Mouse (Mus musculus): ENCODE results near the gene Hoxa13.
A peak's percentile ranks its signal among the peaks of the same experiment; 100 is the strongest.

Gene Hoxa13

DNA sequence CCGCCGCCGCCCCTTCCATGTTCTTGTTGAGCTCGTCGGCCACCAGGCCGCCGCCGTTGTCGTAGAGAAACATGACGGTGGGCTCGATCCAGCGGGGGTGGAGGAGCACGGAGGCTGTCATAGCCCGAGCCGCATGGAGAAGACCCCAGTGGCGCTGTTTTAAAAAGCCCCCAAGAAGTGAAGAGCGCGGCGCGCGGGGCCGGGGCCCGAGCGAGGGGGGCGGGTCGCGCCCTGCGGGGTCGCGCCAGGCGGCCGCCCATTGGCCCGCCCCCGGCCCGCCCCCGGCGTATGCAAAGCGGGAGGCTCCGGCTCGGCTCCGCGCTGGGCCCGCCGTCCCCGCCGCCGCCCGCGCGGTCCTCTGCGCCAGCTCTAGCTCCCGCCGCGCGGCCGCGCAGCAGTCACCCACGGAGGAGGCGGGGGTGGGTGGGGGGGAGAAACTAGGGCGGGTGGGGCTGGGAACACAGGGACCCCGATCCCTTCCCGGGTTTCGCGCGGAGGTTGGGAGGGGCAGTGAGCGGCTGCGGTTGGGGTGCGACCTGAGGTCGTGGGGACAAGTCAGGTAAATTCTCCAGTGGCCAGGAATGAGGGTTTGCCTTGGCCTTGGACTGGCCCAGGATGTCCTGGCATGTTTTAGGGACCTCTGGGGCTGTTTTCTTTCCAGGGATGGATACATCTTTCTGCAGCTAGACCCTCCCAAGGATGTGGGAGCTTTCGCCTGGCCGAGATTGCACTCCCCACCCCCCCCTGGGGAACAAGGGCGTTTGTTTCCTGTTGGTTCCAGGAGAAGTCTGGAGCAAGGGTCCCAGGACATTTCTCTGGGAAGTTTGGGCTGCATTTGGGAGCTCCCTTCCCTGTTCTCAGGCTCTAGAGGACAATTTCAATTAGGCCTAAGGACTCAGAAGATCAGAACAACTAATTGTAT lies at the start of gene Hoxa13:
TSS of gene Hoxa13 (minus strand) at position 227 of the 922 bp plus-strand sequence.
- peak; percentile 58 for DNase-seq (ENCODE audit: low read depth, low spot score)

DNA sequence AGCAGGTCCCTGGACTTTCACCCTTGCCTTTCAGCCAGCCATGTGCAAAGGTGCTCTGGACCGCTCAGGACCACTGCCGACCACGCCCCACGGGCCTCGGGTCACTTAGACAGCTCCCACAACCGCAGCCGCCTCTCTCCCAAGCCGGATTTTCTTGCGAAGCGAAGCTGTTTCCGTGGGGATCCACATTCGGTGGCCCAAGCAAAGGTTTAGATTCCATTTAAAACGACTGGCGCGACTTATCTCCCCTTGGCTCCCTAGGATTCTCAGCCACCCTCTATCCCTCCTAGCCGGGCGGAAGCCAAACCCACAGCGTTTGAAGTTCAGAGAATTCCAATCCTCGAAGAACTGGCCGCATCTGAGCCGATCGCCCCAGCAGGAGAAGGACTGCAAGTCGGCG lies 49.7 kb upstream of the Hoxa13 start:
- peak; percentile 41 for DNase-seq (ENCODE audit: low read depth, low spot score)

DNA sequence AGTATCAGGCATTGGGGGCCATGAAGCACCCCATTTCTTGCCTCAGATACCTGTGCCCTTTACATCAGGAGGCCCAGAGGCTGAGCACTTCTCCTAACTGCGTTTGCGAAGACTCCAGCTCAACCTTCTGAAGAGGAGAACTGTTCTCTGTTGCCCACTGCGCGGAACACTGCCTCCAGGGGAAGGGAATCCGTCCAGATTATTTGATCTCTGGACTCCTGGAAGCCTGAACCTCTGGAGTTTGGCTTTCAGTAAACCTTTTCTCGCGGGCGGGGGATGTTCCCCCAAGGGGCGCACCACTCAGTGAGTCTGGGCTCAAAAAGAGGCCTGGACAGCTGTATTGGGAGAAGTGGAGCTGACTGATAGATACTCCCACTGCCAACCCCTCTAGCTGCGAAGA lies 49.1 kb upstream of the Hoxa13 start:
- DNase-seq (ENCODE audit: low read depth, low spot score) = no peak

DNA sequence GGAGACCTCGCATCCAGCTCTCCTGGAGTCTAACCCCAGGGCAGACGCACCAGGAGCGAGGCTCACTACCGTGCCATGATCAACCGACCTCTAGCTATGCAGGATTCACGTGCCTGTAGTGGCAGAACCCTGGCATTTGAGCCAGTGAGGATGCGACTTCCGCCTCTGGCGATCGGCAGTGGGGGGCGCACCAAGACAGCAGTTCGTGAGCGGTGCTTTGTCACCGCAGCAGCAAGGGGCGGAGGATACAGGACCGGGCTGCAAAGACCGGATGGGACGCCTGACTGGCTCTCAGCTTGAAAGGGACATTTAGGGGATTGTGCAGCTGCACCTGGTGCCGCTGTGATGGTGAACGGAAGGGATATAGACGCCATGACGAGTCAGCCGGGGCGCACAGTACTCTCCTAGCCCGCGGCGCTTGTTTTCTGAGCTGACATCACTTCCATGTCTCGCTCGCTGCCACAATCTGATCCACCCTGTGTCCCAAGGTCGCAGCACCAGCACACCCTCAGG lies 45.3 kb upstream of the Hoxa13 start:
- DNase-seq (ENCODE audit: low read depth, low spot score) = peak; percentile 62

DNA sequence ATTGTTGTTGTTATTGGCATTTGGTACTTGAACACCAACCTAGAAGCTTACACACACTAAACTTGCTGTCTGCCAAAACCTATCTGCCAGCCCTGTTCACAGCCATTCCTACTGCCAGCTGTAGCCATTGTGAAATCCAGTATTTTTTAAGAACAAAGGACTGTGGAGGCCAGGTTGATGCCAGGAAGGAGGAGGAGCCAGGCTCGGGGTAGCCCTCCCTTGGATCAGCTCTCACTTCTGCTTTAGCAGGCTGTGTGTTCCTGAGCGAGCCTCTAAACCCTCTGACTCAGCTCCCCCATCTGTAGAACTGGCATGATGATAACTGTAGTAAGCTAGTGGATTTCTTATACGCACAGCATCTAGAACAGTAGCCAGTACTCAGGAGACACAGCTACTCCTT lies 42.7 kb upstream of the Hoxa13 start:
- DNase-seq (ENCODE audit: low read depth, low spot score) = no peak

DNA sequence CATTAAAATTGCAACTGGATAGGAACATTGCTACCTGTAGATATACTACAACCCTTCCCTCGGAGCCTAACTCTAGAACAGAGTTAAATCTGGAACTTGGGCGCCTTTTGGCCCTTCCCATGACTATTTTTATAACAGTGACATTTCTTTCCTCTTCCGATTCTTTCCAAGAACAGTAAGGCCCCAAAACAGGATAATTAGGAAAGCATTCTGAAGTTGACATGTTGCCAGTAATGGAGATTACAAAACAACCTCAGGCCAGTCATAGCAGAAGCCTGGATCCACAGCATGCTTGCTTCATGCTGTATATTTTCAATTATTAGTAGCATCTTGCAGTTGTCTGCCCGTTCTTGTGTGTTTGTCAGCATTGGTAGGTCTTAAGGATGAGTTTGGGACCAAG lies 40.1 kb upstream of the Hoxa13 start:
- DNase-seq (ENCODE audit: low read depth, low spot score) = no peak

DNA sequence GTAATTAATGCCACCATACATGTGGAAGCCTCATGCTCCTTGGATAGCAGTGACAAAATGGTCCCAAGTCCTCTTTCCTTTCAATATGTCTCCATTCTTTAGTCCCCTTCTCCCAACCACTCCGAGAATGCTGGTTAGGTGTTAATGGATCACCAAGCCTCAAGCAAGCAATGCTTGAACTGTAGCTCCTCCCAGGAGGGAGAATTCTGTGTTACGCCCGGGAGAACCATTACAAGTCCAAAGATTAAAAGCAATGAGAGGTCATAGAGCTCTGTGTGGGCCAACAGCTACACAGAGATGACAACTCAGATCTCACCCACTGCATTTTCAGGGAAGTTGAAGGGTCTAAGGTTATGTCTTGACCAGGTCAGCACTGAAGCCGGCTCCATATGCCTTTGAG lies 37.8 kb upstream of the Hoxa13 start:
- no peak for DNase-seq (ENCODE audit: low read depth, low spot score)

DNA sequence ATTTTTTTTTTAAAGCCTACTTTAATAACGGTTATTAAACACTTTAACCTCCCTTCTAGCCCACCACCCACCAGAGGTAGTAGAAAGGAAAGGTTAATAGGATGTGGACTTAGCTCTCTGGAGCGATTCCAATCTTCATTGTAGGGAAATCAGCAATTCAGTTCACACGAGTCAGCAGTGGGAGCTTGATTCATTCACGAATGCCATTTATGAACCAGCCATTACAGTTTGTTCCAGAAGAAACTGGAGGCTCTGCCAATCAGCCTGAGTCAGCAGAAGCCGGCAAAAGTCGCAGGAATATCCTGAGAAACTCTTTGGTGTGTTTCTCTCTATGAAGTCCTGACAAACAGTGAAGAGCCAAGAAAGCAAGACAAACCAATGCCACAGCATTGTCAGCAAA lies 33.9 kb upstream of the Hoxa13 start:
- no peak for DNase-seq (ENCODE audit: low read depth, low spot score)

DNA sequence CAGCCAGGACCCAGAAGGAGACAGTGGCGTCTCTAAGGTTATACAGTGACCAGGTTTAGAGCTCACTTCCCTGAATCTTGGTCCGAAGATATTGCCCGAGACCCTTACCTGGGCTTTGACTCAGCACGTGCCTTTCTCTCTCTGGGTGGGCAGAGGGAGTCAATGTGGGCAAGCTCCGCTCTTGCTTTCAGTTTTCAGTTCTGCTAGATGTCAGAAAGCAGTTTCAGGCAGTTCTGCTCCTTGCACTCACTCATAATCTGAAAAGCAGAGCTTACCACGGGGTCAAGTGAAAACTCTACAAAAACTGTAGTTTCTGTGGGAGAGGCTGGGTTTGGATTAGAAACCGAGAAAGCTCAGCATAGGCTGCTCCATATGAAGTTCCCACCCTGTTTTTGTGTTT lies 31.6 kb upstream of the Hoxa13 start:
- DNase-seq (ENCODE audit: low read depth, low spot score) = no peak

DNA sequence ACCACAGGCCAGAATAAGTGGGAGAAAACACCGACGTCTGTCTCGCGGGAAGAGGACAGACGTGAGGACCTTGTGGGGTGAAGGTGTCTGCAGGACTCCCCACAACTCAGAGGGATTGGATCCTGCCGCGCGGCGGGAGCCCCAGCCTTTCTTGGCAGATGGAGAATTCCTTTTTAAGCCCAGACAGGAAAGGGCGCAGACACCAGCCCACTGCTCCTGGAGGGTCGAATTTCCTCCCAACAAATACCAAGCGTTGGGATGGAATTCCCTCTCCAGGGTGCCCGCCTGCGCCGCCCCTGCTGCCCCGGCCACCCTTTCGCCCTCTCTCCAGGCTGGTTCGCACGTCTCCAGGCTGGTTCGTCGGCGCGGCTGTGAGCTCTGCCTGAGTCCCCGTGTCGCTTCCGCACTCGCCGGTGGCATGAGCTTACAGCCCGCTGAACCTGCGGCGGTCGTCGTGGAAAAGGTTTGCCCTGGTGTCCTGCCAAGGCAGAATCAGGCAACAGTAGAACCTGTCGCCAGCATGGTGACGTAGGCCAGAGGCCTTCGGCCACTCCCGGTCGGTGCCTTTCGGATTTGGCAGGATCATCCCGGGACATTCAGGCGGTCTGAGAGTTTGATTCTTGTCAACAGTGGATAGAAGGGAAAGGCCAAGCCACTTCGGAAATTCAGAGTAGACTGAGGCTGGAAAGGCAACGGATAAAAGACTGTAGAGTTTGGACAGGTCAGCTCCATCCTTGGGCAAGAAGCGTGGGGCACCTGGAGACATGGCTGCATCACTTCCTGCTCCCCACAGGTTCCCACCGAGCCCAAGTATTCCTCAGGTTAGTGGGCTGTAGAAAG lies 30.6 kb upstream of the Hoxa13 start:
- peak; percentile 65 for DNase-seq (ENCODE audit: low read depth, low spot score)

DNA sequence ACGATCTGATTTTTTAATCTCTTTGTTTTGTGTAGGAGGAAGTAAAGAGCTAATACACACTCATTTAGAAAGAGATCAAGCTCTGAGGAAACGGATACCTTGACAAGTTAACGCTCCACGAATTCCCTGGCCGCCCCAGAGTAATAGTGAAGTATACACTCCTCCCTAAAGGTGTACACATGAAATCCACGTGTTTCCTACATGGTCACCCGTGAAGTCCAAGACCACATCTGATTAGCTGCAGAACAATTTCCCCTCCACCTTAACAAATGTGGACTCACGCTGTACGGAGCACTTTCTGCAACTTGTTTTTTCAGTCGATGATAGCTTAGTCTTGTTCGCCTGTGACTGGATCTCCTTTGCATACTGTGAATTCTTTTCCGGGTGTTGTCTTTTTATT lies 29.5 kb upstream of the Hoxa13 start:
- DNase-seq (ENCODE audit: low read depth, low spot score) = no peak

DNA sequence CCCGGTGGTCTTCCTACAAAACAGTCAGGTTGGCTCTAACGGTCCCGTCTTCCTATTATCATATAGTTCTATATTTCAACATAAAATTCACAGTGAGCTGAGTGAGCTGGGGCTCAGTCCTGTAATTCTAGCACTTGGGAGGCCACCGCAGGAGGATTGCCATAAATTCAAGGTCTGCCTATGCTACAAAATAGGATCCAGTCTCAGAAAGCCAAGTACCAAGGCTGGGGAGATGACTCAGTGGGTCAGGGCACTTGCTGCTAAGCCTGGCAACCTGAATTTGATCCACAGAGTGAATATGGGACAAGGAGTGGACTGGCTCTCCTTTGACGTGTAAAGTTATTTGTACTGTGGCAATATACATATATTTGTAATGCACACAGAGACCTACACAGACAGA lies 23.2 kb upstream of the Hoxa13 start:
- no peak for DNase-seq (ENCODE audit: low read depth, low spot score)

DNA sequence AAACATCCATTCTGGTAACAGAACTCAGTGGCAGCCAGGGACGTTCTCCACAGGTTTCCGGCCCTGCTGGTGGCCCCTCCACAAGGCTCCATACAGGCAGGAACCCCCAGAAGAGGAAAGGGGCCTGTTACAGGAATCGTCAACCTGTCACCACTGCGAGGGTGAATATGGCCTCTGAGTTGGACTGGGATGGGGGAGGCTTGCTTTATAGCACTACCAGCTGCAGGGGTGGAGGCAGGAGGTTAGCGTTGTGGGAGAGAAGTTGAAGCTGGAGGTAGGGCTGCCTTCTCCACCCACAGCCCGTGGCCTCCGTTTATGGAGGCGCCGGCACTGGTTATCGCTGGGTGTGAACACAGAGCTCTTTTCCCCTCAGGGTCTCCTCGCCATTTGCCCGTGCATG lies 20.4 kb upstream of the Hoxa13 start:
- DNase-seq (ENCODE audit: low read depth, low spot score) = no peak

DNA sequence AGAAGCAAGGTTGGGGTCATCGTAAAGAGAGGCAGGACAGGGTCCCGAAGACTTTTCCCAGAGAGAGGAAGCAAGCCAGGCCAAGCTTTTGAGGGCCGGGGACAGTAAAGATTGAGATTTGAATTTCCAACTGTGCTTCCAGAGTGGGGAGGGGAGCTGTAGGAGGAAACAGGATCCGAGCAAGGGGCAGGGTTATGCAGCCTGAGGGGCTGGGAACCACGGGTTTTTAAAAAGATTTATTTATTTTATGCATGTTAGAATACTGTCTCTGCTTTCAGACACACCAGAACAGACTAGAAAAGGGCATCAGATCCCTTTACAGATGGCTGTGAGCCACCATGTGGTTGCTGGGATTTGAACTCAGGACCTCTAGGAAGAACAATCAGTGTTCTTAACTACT lies 16.2 kb upstream of the Hoxa13 start:
- no peak for DNase-seq (ENCODE audit: low read depth, low spot score)

DNA sequence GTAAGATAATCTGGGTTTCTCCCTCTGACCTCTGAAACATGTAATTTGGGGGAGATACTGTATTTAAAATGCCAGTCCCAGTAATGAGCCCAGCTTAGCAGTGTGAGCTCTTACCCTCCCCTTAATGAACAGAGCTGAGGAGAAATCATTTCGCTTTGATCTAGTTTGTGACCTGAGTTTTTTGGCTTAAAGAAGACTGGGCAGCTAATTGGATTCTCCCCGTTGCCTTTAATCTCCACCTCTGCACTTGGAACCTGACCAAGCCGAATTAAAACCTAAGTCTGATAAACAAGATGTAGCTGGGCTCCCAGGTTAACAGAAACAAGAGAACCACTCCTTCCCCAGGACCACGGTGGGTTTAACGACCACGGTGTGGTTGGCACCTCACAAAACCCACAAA lies 15.7 kb upstream of the Hoxa13 start:
- DNase-seq (ENCODE audit: low read depth, low spot score) = no peak

DNA sequence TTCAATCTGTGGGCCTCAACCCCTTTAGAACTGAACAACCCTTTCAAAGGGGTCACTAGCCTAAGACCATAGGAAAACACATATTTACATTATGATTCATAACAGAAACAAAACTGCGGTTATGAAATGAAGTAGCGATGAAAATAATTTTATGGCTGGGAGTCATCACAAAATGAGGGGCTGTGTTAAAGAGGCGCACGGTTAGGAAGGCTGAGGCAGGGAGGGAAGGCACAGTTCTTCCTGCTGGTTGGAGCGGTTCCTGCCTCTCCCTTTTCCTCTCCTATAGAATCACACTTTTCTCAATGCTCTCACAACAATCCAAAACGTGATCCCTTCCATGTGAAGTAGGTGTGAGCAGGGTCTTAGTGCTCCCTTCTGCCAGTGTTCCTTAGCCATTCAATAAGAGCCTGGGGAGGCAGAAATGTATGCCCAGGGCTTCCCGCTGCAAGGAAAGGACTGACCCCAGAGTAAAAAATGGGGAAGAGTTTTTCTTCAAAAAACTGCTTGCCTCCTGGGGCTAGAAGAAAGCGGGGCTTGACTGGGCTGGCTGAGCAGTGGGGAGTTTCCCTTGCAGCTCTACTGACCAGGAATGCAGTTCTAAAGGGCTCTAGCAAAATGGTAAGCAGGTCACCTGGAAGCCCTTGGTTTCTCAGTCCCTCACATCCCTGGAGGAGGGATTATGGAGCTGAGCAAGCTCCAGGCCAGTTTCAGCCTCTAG lies 15.0 kb upstream of the Hoxa13 start:
- DNase-seq (ENCODE audit: low read depth, low spot score) = no peak

DNA sequence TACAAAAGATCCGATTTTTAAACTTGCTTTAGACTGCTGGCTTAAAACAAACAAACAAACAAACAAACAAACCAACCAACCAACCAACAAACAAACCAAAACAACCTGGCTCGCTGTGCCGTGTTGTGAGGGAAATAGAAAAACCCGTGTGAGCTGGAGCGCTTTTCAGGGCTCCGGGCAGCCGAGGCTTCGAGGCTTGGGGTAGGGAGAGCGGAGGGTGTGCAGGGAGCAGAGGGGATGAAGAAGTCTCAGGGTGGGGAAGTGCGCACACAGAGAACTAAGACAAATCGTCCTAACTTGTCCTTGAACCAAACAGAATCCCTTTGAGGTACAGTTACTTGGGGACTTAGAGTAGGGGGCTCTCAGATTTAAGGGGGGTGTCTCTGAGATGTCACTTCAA lies 13.9 kb upstream of the Hoxa13 start:
- no peak for DNase-seq (ENCODE audit: low read depth, low spot score)

DNA sequence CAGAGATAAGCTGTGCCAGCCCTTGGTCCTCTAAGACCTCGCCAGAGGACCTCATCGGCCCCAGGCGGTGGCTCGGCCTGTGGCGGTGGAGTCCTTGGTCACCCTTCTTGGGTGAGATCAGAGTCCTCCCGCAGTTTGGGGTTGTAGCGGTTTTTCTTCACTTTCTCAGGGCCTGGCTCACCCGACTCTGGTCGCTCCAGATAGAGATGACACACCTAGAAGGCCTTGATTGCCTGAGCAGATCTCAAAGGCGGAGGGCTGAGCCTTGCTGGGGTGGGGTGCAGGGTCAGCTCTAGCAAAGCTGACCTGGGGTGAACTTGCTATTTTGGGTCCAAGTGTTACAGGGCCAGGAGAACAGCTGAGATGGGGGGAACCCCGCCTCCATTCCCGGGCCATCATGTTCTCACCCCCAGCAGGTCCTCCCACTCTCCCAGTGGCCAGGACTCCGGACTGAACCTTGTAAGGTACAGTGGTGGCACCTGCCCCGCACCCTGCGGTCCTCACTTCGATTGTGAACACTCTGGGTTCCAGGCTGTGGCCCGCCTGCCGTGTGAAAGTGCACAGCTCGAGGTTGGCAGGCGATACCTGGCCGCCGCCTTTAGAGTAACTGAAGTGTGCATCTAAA lies 13.1 kb upstream of the Hoxa13 start:
- DNase-seq (ENCODE audit: low read depth, low spot score) = no peak

DNA sequence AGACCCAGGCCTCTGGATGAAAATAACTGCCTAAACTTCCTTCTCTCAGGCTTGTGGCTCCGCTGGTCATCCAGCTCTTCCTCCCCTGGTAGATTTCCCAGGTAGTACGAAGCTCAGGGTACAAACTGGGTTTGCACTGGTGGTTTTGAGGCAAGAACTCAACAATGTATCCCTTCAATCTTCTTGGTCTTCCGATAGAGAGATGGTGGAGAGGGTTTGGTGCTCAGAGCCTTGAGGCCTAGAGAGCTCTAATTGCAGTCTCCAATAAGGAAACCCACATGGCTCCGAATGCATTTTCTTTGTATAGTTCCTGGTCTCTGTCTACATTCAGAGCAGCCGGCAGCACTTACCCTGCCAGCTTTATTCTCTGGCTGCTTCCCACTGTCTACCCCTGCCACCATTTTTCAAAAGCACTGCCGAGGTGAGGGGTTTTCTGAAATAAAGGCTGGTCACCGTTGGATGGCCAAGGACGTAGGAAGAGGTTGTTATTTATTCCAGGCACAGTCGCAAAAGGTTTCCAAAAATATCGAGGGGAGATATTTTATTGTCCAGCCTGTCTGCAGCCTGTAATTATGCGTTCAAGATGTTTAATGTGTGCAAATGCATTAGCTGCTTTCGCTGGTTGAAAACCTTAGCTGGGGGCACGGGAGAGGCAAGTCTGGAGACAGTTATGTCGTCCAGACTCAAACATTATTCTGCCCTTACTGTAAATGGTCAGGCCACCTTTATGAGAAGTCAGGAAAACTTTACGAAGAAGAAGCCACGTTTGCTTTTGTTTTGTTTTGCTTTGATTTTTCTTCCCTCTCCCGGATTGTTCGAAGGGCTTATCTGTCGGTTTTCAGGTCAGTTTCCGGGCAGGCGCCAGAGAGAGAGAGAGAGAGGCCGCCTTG lies 12.3 kb upstream of the Hoxa13 start:
- DNase-seq (ENCODE audit: low read depth, low spot score) = no peak

Measured in R1 (cell line).